Mouse (Mus musculus) kidney, adult 8-10 months (tissue): Measurements from ENCODE around the gene Ddx28.

Experiments used
- DNase-seq, 2 experiments: peaks; one replicate each; pipeline ENCODE4 v3.0.0; 2022

Gene Ddx28

GRCm38 (mm10) chr8:106011643-106011986 lies at the start of gene Ddx28:
Ddx28 (minus strand) TSS chr8:106011882.
- DNase-seq, result no peak

GRCm38 (mm10) chr8:106060521-106060920 lies 48.8 kb upstream of the Ddx28 start:
- DNase-seq, result no peak

GRCm38 (mm10) chr8:106059613-106060371 lies 48.1 kb upstream of the Ddx28 start:
- peak; percentile 39 to 50 for DNase-seq

- peak; percentile 96 to 98 for DNase-seq
Measured at GRCm38 (mm10) chr8:106058731-106059612, 47.3 kb upstream of the Ddx28 start, which contains the start of gene Nfatc3. Nfatc3 (plus strand) TSS chr8:106058840.

- no peak for DNase-seq
Measured at GRCm38 (mm10) chr8:106056455-106056982, 44.8 kb upstream of the Ddx28 start.

GRCm38 (mm10) chr8:106055038-106055437 lies 43.4 kb upstream of the Ddx28 start:
- peak; percentile 69 to 70 for DNase-seq

GRCm38 (mm10) chr8:106054190-106054811 lies 42.6 kb upstream of the Ddx28 start:
- DNase-seq, result peak; percentile 63 to 70

GRCm38 (mm10) chr8:106052510-106053089 lies 40.9 kb upstream of the Ddx28 start:
- DNase-seq, result no peak

- DNase-seq, result no peak
Measured at GRCm38 (mm10) chr8:106051068-106051467, 39.4 kb upstream of the Ddx28 start.

- no peak for DNase-seq
Measured at GRCm38 (mm10) chr8:106049840-106050239, 38.2 kb upstream of the Ddx28 start.

- no peak for DNase-seq
Measured at GRCm38 (mm10) chr8:106047854-106048630, 36.4 kb upstream of the Ddx28 start.

- no peak for DNase-seq
Measured at GRCm38 (mm10) chr8:106046872-106047559, 35.3 kb upstream of the Ddx28 start.

- no peak for DNase-seq
Measured at GRCm38 (mm10) chr8:106044151-106044550, 32.5 kb upstream of the Ddx28 start.

- no peak for DNase-seq
Measured at GRCm38 (mm10) chr8:106043055-106043454, 31.4 kb upstream of the Ddx28 start.

- DNase-seq, result no peak
Measured at GRCm38 (mm10) chr8:106040218-106040617, 28.5 kb upstream of the Ddx28 start.

- DNase-seq, result no peak
Measured at GRCm38 (mm10) chr8:106039605-106040004, 27.9 kb upstream of the Ddx28 start.

GRCm38 (mm10) chr8:106038721-106039120 lies 27.0 kb upstream of the Ddx28 start:
- DNase-seq, result no peak

GRCm38 (mm10) chr8:106022483-106022882 lies 10.8 kb upstream of the Ddx28 start:
- peak; percentile 56 to 78 for DNase-seq

- DNase-seq, result no peak
Measured at GRCm38 (mm10) chr8:106018039-106018438, 6.4 kb upstream of the Ddx28 start.

- DNase-seq, result no peak
Measured at GRCm38 (mm10) chr8:106017130-106017529, 5.4 kb upstream of the Ddx28 start.

- DNase-seq, result no peak
Measured at GRCm38 (mm10) chr8:106016284-106016683, 4.6 kb upstream of the Ddx28 start.
